Mouse (Mus musculus) bone marrow macrophage, adult 2 months (primary cell): ENCODE data around the gene Srgap1.

Experiments
- CTCF ChIP-seq: IDR thresholded peaks from 2 replicates; pipeline ENCODE4 v1.5.1; 2012; ENCODE audit warnings: low read depth, mild to moderate bottlenecking, low read length, moderate library complexity
- POLR2A ChIP-seq: IDR thresholded peaks from 2 replicates; pipeline ENCODE4 v1.6.1; 2012; ENCODE audit warnings: mild to moderate bottlenecking, low read depth, low read length, borderline replicate concordance

DNA sequence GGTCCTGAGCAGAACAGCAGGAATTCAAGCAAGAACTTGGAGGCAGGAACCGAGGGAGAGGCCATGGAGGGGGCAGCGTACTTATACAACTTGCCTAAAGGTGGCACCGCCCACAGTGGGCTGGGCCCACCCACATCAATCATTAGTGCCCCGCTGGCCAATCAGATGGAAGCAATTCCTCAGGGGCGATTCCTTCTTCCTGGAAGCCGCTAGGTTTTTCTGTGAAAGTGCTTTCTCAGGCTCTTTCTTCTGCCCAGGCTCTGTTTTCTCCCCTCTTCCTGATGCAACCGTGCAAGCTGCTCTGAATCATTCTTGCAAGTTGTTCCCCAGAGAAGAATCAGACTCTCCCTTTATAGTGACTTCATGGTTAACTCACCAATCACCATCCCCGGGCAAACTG lies 144.5 kb downstream of the Srgap1 start:
- TF ChIP-seq POLR2A: no peak
- TF ChIP-seq CTCF: no peak
